Mouse (Mus musculus) A20 (cell line): Measurements from ENCODE around the gene Brsk1.

ENCODE experiments used
- DNase-seq: peaks from one replicate; pipeline ENCODE4 v3.0.0-alpha.2; 2011; ENCODE audit warnings: low read depth, low spot score

Gene Brsk1

GRCm38 (mm10) chr7:4668506-4668905, 21.9 kb upstream of the Brsk1 start:
- no peak for DNase-seq

GRCm38 (mm10) chr7:4669156-4669555, 21.2 kb upstream of the Brsk1 start:
- DNase-seq: no peak

GRCm38 (mm10) chr7:4670655-4671255, 19.6 kb upstream of the Brsk1 start:
- DNase-seq: no peak

- no peak for DNase-seq
Measured at GRCm38 (mm10) chr7:4671956-4672355, 18.4 kb upstream of the Brsk1 start.

GRCm38 (mm10) chr7:4674114-4674731, 16.2 kb upstream of the Brsk1 start:
- no peak for DNase-seq

- no peak for DNase-seq
Measured at GRCm38 (mm10) chr7:4675200-4675599, 15.2 kb upstream of the Brsk1 start.

- peak; percentile 17 for DNase-seq
Measured at GRCm38 (mm10) chr7:4683307-4683706, 7.1 kb upstream of the Brsk1 start.

- no peak for DNase-seq
Measured at GRCm38 (mm10) chr7:4684203-4684602, 6.2 kb upstream of the Brsk1 start.

GRCm38 (mm10) chr7:4684632-4685417, 5.6 kb upstream of the Brsk1 start, which contains the start of gene Hspbp1:
TSS of gene Hspbp1 (minus strand) at chr7:4685068.
- DNase-seq: peak; percentile 100

GRCm38 (mm10) chr7:4690951-4691653, 698 bp downstream of the Brsk1 start:
- DNase-seq: no peak

GRCm38 (mm10) chr7:4693004-4693403, 2.6 kb downstream of the Brsk1 start:
- DNase-seq: no peak

GRCm38 (mm10) chr7:4702334-4702733, 11.9 kb downstream of the Brsk1 start:
- no peak for DNase-seq

- no peak for DNase-seq
Measured at GRCm38 (mm10) chr7:4703195-4703594, 12.8 kb downstream of the Brsk1 start.

GRCm38 (mm10) chr7:4705098-4705497, 14.7 kb downstream of the Brsk1 start:
- no peak for DNase-seq

- DNase-seq: no peak
Measured at GRCm38 (mm10) chr7:4712594-4712993, 22.2 kb downstream of the Brsk1 start.

- no peak for DNase-seq
Measured at GRCm38 (mm10) chr7:4716955-4717354, 26.6 kb downstream of the Brsk1 start.

- DNase-seq: no peak
Measured at GRCm38 (mm10) chr7:4719276-4719675, 28.9 kb downstream of the Brsk1 start.

- peak; percentile 44 for DNase-seq
Measured at GRCm38 (mm10) chr7:4723508-4723907, 33.1 kb downstream of the Brsk1 start.

- no peak for DNase-seq
Measured at GRCm38 (mm10) chr7:4724359-4724758, 34.0 kb downstream of the Brsk1 start.

GRCm38 (mm10) chr7:4725169-4725568, 34.8 kb downstream of the Brsk1 start, which contains the start of gene Tmem150b:
TSS of gene Tmem150b (minus strand) at chr7:4725249.
- no peak for DNase-seq

GRCm38 (mm10) chr7:4731090-4731489, 40.7 kb downstream of the Brsk1 start:
- peak; percentile 41 for DNase-seq

- DNase-seq: no peak
Measured at GRCm38 (mm10) chr7:4732968-4733392, 42.6 kb downstream of the Brsk1 start.
